Mouse (Mus musculus): Measurements from ENCODE around the gene Bag2. TPM values are rescaled to one million over a fixed set of nuclear protein-coding genes. Genes with fewer than 3 reads are reported as not detected.
A peak's percentile ranks its signal among the peaks of the same experiment; 100 is the strongest.

Bag2 gene
- total and polyA plus RNA-seq, 2 experiments from 2014 or later: 12.8 to 28.1 TPM

DNA sequence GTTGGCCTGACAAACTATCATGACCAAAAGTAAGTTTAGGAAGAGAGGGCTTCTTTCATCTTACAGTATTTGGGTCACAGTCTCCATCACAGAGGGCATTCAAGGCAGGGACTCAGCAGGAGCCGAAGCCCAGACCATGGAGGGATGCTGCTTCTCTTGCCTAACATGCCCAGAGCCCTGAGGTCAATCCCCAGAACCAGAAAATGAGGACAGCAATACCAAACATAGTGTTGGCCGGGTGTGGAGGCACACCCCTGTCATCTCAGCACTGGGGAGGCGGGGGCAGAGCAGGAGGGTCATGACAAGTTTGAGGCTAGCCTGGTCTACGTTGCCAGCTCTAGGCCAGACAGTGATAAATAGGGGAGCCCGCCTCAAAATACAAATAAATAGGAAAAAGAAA is 32.5 kb downstream of the Bag2 start:
- peaks cover 3% of the 10 kb centered on the region for H3K4me1 ChIP-seq (ENCODE audit: insufficient read depth, low read length)
- no peak overlapping the region for H3K9ac ChIP-seq (replicated peaks; ENCODE audit: low read length, poor library complexity, severe bottlenecking)
- H3K27me3 ChIP-seq (ENCODE audit: insufficient read depth, low read length): no peaks in the 10 kb centered on the region
- no peak overlapping the region for H3K27ac ChIP-seq (ENCODE audit: low read depth, low read length)
- H3K9me3 ChIP-seq (ENCODE audit: low read length): no peaks in the 10 kb centered on the region
- ATAC-seq (ENCODE audit: low FRiP score) (no peak), DNase-seq (ENCODE audit: low spot score) (no peak)
- no peak for TF ChIP-seq CTCF (IDR thresholded peaks at IDR 0.05)
- 94% methylated on average over 5 of the region's 5 CpGs for WGBS
- H3K4me3 ChIP-seq (ENCODE audit: low read depth, low read length): no peak overlapping the region
- H3K36me3 ChIP-seq (ENCODE audit: insufficient read depth, low read length): peaks cover 39% of the 10 kb centered on the region
- no peak overlapping the region for H3K4me2 ChIP-seq (ENCODE audit: low read depth, low read length, poor library complexity, severe bottlenecking)

DNA sequence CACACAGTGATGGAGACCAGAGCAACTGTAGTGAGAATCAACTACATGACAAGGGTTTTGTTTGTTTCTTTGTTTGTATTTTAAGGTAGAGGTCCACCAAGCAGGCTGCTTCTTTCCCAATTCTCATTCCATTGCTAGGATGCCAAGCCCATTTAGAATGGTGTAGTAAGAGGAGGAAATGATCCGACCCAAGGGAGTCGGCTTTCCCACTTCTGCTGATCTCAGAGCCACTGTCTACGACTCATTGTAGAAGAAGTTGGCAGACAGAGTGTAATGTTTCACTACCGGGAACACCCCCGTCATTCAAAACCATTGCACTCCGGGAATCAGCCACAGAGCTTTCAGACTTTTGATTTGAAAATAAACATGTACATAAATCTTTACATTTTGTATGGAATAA is 33.1 kb downstream of the Bag2 start:
- no peak for DNase-seq (ENCODE audit: low spot score)
- Histone ChIP-seq H3K27me3 (ENCODE audit: insufficient read depth, low read length) (no peaks in the 10 kb centered on the region), H3K36me3 (ENCODE audit: insufficient read depth, low read length) (peaks cover 39% of the 10 kb centered on the region), H3K9ac (replicated peaks; ENCODE audit: low read length, poor library complexity, severe bottlenecking) (no peak overlapping the region), H3K27ac (ENCODE audit: low read depth, low read length) (no peak overlapping the region), H3K9me3 (ENCODE audit: low read length) (no peaks in the 10 kb centered on the region), H3K4me2 (ENCODE audit: low read depth, low read length, poor library complexity, severe bottlenecking) (no peak overlapping the region), H3K4me3 (ENCODE audit: low read depth, low read length) (no peak overlapping the region), H3K4me1 (ENCODE audit: insufficient read depth, low read length) (peaks cover 3% of the 10 kb centered on the region)
- no peak for TF ChIP-seq CTCF (IDR thresholded peaks at IDR 0.05)
- 93% methylated on average over 6 of the region's 6 CpGs for WGBS
- no peak for ATAC-seq (ENCODE audit: low FRiP score)

DNA sequence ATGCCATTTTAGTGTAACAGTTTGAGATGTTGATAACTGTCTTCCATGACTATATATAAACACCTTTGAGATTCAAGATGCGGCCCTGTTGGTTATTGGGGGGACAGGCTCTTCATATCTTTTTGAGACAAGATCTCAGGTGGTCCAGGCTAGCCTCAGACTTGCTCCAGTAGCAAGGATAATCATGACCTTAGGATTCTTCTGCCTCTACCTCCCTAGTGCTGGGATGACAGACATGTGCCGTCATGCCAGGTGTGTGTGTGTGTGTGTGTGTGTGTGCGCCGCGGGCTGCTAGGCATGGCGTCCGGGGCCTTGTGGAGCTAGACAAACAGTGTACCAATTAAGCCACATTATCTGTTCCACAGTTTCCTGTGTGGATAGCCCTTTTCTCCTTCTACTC is 36.6 kb downstream of the Bag2 start:
- H3K4me2 ChIP-seq (ENCODE audit: low read depth, low read length, poor library complexity, severe bottlenecking): peak overlapping the region; percentile 53
- no peaks in the 10 kb centered on the region for H3K9me3 ChIP-seq (ENCODE audit: low read length)
- peak overlapping the region; percentile 87 for H3K4me3 ChIP-seq (ENCODE audit: low read depth, low read length)
- H3K9ac ChIP-seq (replicated peaks; ENCODE audit: low read length, poor library complexity, severe bottlenecking): no peak overlapping the region
- no peaks in the 10 kb centered on the region for H3K27me3 ChIP-seq (ENCODE audit: insufficient read depth, low read length)
- no peak for DNase-seq (ENCODE audit: low spot score)
- H3K4me1 ChIP-seq (ENCODE audit: insufficient read depth, low read length): peaks cover 3% of the 10 kb centered on the region
- H3K27ac ChIP-seq (ENCODE audit: low read depth, low read length): no peak overlapping the region
- TF ChIP-seq CTCF (IDR thresholded peaks at IDR 0.05): no peak
- H3K36me3 ChIP-seq (ENCODE audit: insufficient read depth, low read length): peaks cover 25% of the 10 kb centered on the region
- no peak for ATAC-seq (ENCODE audit: low FRiP score)
- 83% methylated on average over 7 of the region's 7 CpGs for WGBS

DNA sequence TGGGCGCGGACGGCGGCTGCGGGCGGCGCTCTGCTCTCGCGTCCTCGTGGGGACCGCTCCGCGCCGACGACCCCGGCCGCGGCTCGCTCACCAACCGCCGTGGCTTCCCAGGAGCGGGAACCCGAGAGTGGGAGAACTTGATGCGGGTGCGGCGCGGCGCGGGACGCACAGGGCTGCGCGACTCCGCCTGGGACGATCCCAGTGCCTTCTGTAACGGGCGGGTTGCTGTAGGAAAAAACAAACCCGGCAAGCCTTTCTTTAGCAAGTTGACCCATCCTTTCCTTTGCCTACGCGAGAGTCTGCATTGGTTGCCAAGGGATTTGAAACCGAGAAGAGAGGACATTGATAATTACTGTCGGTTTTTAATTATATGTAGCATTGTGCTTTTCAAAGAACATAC is 37.4 kb downstream of the Bag2 start:
- H3K4me2 ChIP-seq (ENCODE audit: low read depth, low read length, poor library complexity, severe bottlenecking): peak overlapping the region; percentile 53
- WGBS: under 1% methylated on average over 40 of the region's 41 CpGs
- H3K9me3 ChIP-seq (ENCODE audit: low read length): no peaks in the 10 kb centered on the region
- H3K4me3 ChIP-seq (ENCODE audit: low read depth, low read length): peak overlapping the region; percentile 87
- DNase-seq (ENCODE audit: low spot score) (no peak), ATAC-seq (ENCODE audit: low FRiP score) (peak; percentile 76)
- H3K27ac ChIP-seq (ENCODE audit: low read depth, low read length): peak overlapping the region; percentile 91
- no peak for TF ChIP-seq CTCF (IDR thresholded peaks at IDR 0.05)
- peaks cover 3% of the 10 kb centered on the region for H3K4me1 ChIP-seq (ENCODE audit: insufficient read depth, low read length)
- H3K36me3 ChIP-seq (ENCODE audit: insufficient read depth, low read length): peaks cover 17% of the 10 kb centered on the region
- H3K9ac ChIP-seq (replicated peaks; ENCODE audit: low read length, poor library complexity, severe bottlenecking): peak overlapping the region; percentile 84
- H3K27me3 ChIP-seq (ENCODE audit: insufficient read depth, low read length): no peaks in the 10 kb centered on the region

DNA sequence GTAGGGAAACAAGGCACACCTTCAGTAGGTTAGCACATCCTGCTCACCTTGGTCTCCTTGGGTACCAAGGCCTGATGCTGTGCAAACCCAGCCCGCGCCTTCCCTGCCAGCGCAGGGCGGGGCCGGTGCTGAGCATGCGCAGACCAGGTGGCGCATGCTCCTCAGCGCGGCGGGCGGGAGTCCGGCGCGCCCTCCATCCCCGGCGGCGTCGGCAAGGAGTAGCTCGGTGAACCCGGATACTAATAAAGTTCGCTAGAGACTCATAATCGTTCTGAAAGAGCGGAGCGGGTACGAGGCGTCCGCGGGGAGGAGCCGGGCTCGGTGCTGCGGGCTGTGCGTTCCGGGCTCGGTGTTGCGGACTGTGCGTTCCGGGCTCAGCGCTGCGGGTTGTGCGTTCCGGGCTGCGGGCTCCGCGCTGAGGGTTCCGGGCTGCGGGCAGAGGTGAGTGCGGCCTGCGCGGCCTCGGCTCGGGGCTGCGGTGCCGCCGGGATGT is 37.8 kb downstream of the Bag2 start, which contains the start of gene Rab23:
Gene Rab23 (plus strand): TSS at position 155 of the 493 bp plus-strand sequence.
- Histone ChIP-seq H3K27me3 (ENCODE audit: insufficient read depth, low read length) (no peaks in the 10 kb centered on the region), H3K27ac (ENCODE audit: low read depth, low read length) (peak within 1 kb of the TSS; percentile 91), H3K9ac (replicated peaks; ENCODE audit: low read length, poor library complexity, severe bottlenecking) (peak within 1 kb of the TSS; percentile 84), H3K36me3 (ENCODE audit: insufficient read depth, low read length) (peaks cover 13% of the 10 kb centered on the region; the same call in 1 of the 2 replicates), H3K4me1 (ENCODE audit: insufficient read depth, low read length) (peaks cover 3% of the 10 kb centered on the region), H3K9me3 (ENCODE audit: low read length) (no peaks in the 10 kb centered on the region), H3K4me2 (ENCODE audit: low read depth, low read length, poor library complexity, severe bottlenecking) (peak within 1 kb of the TSS; percentile 53), H3K4me3 (ENCODE audit: low read depth, low read length) (peak within 1 kb of the TSS; percentile 87)
- under 1% methylated on average over 54 of the region's 54 CpGs for WGBS
- DNase-seq (ENCODE audit: low spot score) (peak; percentile 91), ATAC-seq (ENCODE audit: low FRiP score) (peak; percentile 97)
- no peak for TF ChIP-seq CTCF (IDR thresholded peaks at IDR 0.05)

DNA sequence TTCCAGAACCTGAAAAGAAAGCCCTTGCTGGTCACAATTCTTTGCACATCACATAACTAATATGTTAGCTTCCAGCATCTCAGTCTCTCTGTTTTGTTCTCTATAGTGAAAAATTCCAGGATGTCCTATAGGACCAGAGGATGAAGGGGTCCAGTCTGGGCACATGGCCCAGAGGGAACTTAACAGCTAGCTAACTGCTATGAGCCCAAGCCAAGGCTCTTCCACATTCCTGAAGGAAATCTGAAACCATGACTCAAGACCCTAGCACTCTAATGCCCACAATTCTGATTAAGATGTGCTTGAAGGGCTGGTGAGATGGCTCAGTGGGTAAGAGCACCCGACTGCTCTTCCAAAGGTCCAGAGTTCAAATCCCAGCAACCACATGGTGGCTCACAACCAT is 40.0 kb downstream of the Bag2 start:
- H3K27ac ChIP-seq (ENCODE audit: low read depth, low read length): no peak overlapping the region
- H3K4me3 ChIP-seq (ENCODE audit: low read depth, low read length): no peak overlapping the region
- H3K9ac ChIP-seq (replicated peaks; ENCODE audit: low read length, poor library complexity, severe bottlenecking): no peak overlapping the region
- DNase-seq (ENCODE audit: low spot score): no peak
- H3K27me3 ChIP-seq (ENCODE audit: insufficient read depth, low read length): no peaks in the 10 kb centered on the region
- 92% methylated on average over 1 of the region's 1 CpGs for WGBS
- H3K4me1 ChIP-seq (ENCODE audit: insufficient read depth, low read length): peaks cover 3% of the 10 kb centered on the region
- no peak overlapping the region for H3K4me2 ChIP-seq (ENCODE audit: low read depth, low read length, poor library complexity, severe bottlenecking)
- no peaks in the 10 kb centered on the region for H3K9me3 ChIP-seq (ENCODE audit: low read length)
- H3K36me3 ChIP-seq (ENCODE audit: insufficient read depth, low read length): no peaks in the 10 kb centered on the region
- no peak for ATAC-seq (ENCODE audit: low FRiP score)
- no peak for TF ChIP-seq CTCF (IDR thresholded peaks at IDR 0.05)

Measured in midbrain, postnatal 0 days (tissue).